Mouse (Mus musculus): ENCODE data around the gene Mad2l2. TPM values are rescaled to one million over a fixed set of nuclear protein-coding genes. Genes with fewer than 3 reads are reported as not detected.

The Mad2l2 gene
- polyA plus RNA-seq (2012; rRNA removed): 31.8 and 36.0 TPM in 2 replicates

GRCm38 (mm10) chr4:148130133-148130532 lies at the start of gene Mad2l2:
Gene Mad2l2, plus strand, starts transcription at chr4:148130384.
- 9% methylated on average over 18 of the region's 18 CpGs for WGBS
- Histone ChIP-seq H3K27me3 (ENCODE audit: control insufficient read depth, insufficient read depth, low read length) (no peaks in the 10 kb centered on the region), H3K4me3 (replicated peaks; ENCODE audit: insufficient read depth, low read depth, low read length) (peak within 1 kb of the TSS; percentile 29), H3K4me1 (ENCODE audit: control insufficient read depth, insufficient read depth, low read length) (no peaks in the 10 kb centered on the region; the same call in 1 of the 2 replicates), H3K27ac (ENCODE audit: insufficient read depth, low read length) (no peak within 1 kb of the TSS)
- DNase-seq: no peak
- TF ChIP-seq CTCF (IDR thresholded peaks at IDR 0.05; ENCODE audit: borderline replicate concordance, insufficient read depth, low read depth, low read length) (no peak), POLR2A (IDR thresholded peaks at IDR 0.05; ENCODE audit: borderline replicate concordance, insufficient read depth, low read length) (no peak)

DNA sequence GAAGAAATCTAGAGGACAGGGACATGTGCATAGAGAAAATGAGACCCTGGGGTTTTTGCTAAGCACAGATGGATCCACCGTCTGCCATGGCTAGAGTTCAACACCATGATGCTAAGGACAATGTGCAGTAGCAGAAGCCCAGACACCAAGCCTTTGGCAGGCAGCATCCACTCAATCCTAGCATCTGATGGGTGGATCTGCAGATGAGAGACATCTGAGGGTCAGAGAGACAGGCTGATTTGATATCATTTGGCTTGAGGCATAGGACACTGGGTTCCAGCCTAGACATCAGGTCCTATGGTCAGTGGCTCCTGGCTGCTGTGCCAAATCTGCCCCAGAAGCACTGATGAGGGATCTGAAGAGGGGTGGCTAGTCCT lies 49.6 kb upstream of the Mad2l2 start:
- no peaks in the 10 kb centered on the region for H3K27me3 ChIP-seq (ENCODE audit: control insufficient read depth, insufficient read depth, low read length)
- DNase-seq: peak; percentile 41 to 64
- no peak overlapping the region for H3K4me3 ChIP-seq (replicated peaks; ENCODE audit: insufficient read depth, low read depth, low read length)
- peak overlapping the region; percentile 71 for H3K27ac ChIP-seq (ENCODE audit: insufficient read depth, low read length)
- WGBS: 19% methylated on average over 1 of the region's 1 CpGs
- H3K4me1 ChIP-seq (ENCODE audit: control insufficient read depth, insufficient read depth, low read length): peaks cover 38% of the 10 kb centered on the region
- TF ChIP-seq POLR2A (IDR thresholded peaks at IDR 0.05; ENCODE audit: borderline replicate concordance, insufficient read depth, low read length) (no peak), CTCF (IDR thresholded peaks at IDR 0.05; ENCODE audit: borderline replicate concordance, insufficient read depth, low read depth, low read length) (no peak)

GRCm38 (mm10) chr4:148081201-148081600 lies 49.0 kb upstream of the Mad2l2 start:
- WGBS: 38% methylated on average over 10 of the region's 10 CpGs
- peaks cover 38% of the 10 kb centered on the region for H3K4me1 ChIP-seq (ENCODE audit: control insufficient read depth, insufficient read depth, low read length)
- H3K4me3 ChIP-seq (replicated peaks; ENCODE audit: insufficient read depth, low read depth, low read length): no peak overlapping the region
- H3K27me3 ChIP-seq (ENCODE audit: control insufficient read depth, insufficient read depth, low read length): no peaks in the 10 kb centered on the region
- TF ChIP-seq POLR2A (IDR thresholded peaks at IDR 0.05; ENCODE audit: borderline replicate concordance, insufficient read depth, low read length): no peak
- no peak for DNase-seq
- peak overlapping the region; percentile 71 for H3K27ac ChIP-seq (ENCODE audit: insufficient read depth, low read length)

GRCm38 (mm10) chr4:148082257-148083044 lies 47.7 kb upstream of the Mad2l2 start:
- no peak overlapping the region for H3K4me3 ChIP-seq (replicated peaks; ENCODE audit: insufficient read depth, low read depth, low read length)
- H3K27me3 ChIP-seq (ENCODE audit: control insufficient read depth, insufficient read depth, low read length): no peaks in the 10 kb centered on the region
- peaks cover 38% of the 10 kb centered on the region for H3K4me1 ChIP-seq (ENCODE audit: control insufficient read depth, insufficient read depth, low read length)
- no peak for TF ChIP-seq POLR2A (IDR thresholded peaks at IDR 0.05; ENCODE audit: borderline replicate concordance, insufficient read depth, low read length)
- peak; percentile 51; the same call in 1 of the 2 replicates for TF ChIP-seq CTCF (IDR thresholded peaks at IDR 0.05; ENCODE audit: borderline replicate concordance, insufficient read depth, low read depth, low read length)
- H3K27ac ChIP-seq (ENCODE audit: insufficient read depth, low read length): no peak overlapping the region
- peak; percentile 44 to 56 for DNase-seq
- 70% methylated on average over 12 of the region's 12 CpGs for WGBS

GRCm38 (mm10) chr4:148083176-148083899 lies 46.8 kb upstream of the Mad2l2 start:
- 67% methylated on average over 21 of the region's 21 CpGs for WGBS
- no peak overlapping the region for H3K4me3 ChIP-seq (replicated peaks; ENCODE audit: insufficient read depth, low read depth, low read length)
- TF ChIP-seq POLR2A (IDR thresholded peaks at IDR 0.05; ENCODE audit: borderline replicate concordance, insufficient read depth, low read length) (no peak), CTCF (IDR thresholded peaks at IDR 0.05; ENCODE audit: borderline replicate concordance, insufficient read depth, low read depth, low read length) (no peak)
- DNase-seq: no peak
- H3K4me1 ChIP-seq (ENCODE audit: control insufficient read depth, insufficient read depth, low read length): peaks cover 41% of the 10 kb centered on the region
- no peak overlapping the region for H3K27ac ChIP-seq (ENCODE audit: insufficient read depth, low read length)
- no peaks in the 10 kb centered on the region for H3K27me3 ChIP-seq (ENCODE audit: control insufficient read depth, insufficient read depth, low read length)

- peaks cover 41% of the 10 kb centered on the region for H3K4me1 ChIP-seq (ENCODE audit: control insufficient read depth, insufficient read depth, low read length)
- 45% methylated on average over 8 of the region's 8 CpGs for WGBS
- no peaks in the 10 kb centered on the region for H3K27me3 ChIP-seq (ENCODE audit: control insufficient read depth, insufficient read depth, low read length)
- H3K27ac ChIP-seq (ENCODE audit: insufficient read depth, low read length): no peak overlapping the region
- no peak for DNase-seq
- TF ChIP-seq CTCF (IDR thresholded peaks at IDR 0.05; ENCODE audit: borderline replicate concordance, insufficient read depth, low read depth, low read length): no peak
- TF ChIP-seq POLR2A (IDR thresholded peaks at IDR 0.05; ENCODE audit: borderline replicate concordance, insufficient read depth, low read length): no peak
- H3K4me3 ChIP-seq (replicated peaks; ENCODE audit: insufficient read depth, low read depth, low read length): no peak overlapping the region
Observed at GRCm38 (mm10) chr4:148084261-148084714, 45.9 kb upstream of the Mad2l2 start.

DNA sequence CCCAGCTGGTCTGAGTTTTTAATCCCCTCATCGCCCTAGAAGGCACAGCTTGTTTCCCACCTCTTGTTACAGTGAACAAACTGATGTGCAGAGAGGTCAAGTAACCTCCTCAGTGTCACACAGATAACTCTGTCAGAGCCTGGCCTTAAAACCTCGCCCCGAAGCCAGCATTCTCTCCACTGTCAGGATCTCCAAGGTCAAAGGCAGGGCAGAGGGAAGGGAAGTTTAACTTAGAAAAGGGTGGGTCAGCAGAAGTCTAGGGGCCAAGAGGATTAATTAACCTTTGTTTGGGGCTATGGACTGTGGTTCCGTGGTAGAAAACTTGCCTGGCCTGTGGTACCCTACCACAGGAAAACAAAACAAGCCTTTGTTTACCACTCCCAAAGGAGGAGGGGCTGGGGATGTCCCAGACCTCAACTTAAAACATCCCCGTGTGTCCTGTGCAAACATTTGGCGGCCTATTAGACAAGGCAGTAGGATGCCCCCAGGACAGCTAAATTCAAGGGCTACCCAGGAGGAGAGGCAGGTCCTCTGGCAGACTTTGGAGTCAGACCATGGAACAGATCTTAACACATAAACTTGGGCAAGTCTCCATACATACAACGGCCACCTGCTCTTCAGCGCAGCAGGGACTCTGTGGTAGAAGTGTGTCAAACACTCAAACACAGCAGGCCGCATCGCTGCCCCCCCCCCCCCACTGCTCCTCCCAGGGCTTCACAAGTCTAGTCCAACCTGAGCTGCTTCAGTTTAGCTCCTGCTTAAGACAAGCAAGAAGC lies 44.9 kb upstream of the Mad2l2 start:
- H3K4me3 ChIP-seq (replicated peaks; ENCODE audit: insufficient read depth, low read depth, low read length): no peak overlapping the region
- no peaks in the 10 kb centered on the region for H3K27me3 ChIP-seq (ENCODE audit: control insufficient read depth, insufficient read depth, low read length)
- H3K27ac ChIP-seq (ENCODE audit: insufficient read depth, low read length): no peak overlapping the region
- 58% methylated on average over 10 of the region's 10 CpGs for WGBS
- peaks cover 31% of the 10 kb centered on the region for H3K4me1 ChIP-seq (ENCODE audit: control insufficient read depth, insufficient read depth, low read length)
- DNase-seq: no peak
- TF ChIP-seq CTCF (IDR thresholded peaks at IDR 0.05; ENCODE audit: borderline replicate concordance, insufficient read depth, low read depth, low read length): no peak
- TF ChIP-seq POLR2A (IDR thresholded peaks at IDR 0.05; ENCODE audit: borderline replicate concordance, insufficient read depth, low read length): no peak

Measured in cerebellum, adult 2 months (tissue).